Mouse (Mus musculus) intestine, postnatal 0 days (tissue): ENCODE data around the gene B230118H07Rik. TPM values are rescaled to one million over a fixed set of nuclear protein-coding genes. Genes with fewer than 3 reads are reported as not detected.

Experiments
- ATAC-seq: fragments of 200-750 bp; cut with Nextera tagmentation; 2 replicates; pipeline ENCODE4 v1.8.0; 2017; ENCODE audit warnings: mild to moderate bottlenecking, moderate TSS enrichment, moderate library complexity
- H3K27ac ChIP-seq: fragments of 300-500 bp; sonication (generic); 2 replicates; pipeline ENCODE4 v1.5.1; 2014; ENCODE audit warnings: mild to moderate bottlenecking, low read depth, low read length, moderate library complexity
- H3K27me3 ChIP-seq: fragments of 300-500 bp; sonication (generic); replicated peaks from 2 replicates; pipeline ENCODE4 v1.6.1; 2014; ENCODE audit warnings: low read length, mixed read lengths; ENCODE audit not compliant: control insufficient read depth, insufficient read depth
- H3K36me3 ChIP-seq: fragments of 300-500 bp; sonication (generic); 2 replicates; pipeline ENCODE4 v1.6.1; 2014; ENCODE audit warnings: mild to moderate bottlenecking, moderate library complexity; ENCODE audit not compliant: control insufficient read depth, insufficient read depth
- H3K4me1 ChIP-seq: fragments of 300-500 bp; sonication (generic); replicated peaks from 2 replicates; pipeline ENCODE4 v1.6.1; 2014; ENCODE audit warnings: antibody characterized with exemption, low read length, mixed read lengths; ENCODE audit not compliant: control insufficient read depth, insufficient read depth
- H3K4me2 ChIP-seq: fragments of 300-500 bp; sonication (generic); replicated peaks from 2 replicates; pipeline ENCODE4 v1.6.1; 2014; ENCODE audit warnings: low read depth, mild to moderate bottlenecking, moderate library complexity
- H3K4me3 ChIP-seq: fragments of 300-500 bp; sonication (generic); 2 replicates; pipeline ENCODE4 v1.5.1; 2014; ENCODE audit warnings: low read depth, low read length
- H3K9ac ChIP-seq: fragments of 300-500 bp; sonication (generic); 2 replicates; pipeline ENCODE4 v1.6.1; 2014; ENCODE audit warnings: mild to moderate bottlenecking, low read depth, low read length
- H3K9me3 ChIP-seq: fragments of 300-500 bp; sonication (generic); 2 replicates; pipeline ENCODE4 v1.6.1; 2016; ENCODE audit warnings: mixed run types; ENCODE audit not compliant: control insufficient read depth
- CTCF ChIP-seq: sonication (generic); IDR thresholded peaks from 2 replicates; pipeline ENCODE4 v1.5.1; 2016; ENCODE audit warnings: low read depth, mild to moderate bottlenecking, control low read depth, antibody characterized with exemption, moderate library complexity
- WGBS: fragments of 180-500 bp; shearing (Covaris S2); extraction: QIAGEN DNeasy Blood & Tissue Kit; methylation state at CpG from one replicate; pipeline ENCODE4 v1.1.7; 2014; 5-methylcytosine and 5-hydroxymethylcytosine counted together
- polyA plus RNA-seq: library from polyadenylated mRNA; unstranded; fragments of >200 nt; fragmentation: Nextera tagmentation; extraction: Ambion mirVana; gene quantifications from 2 replicates; pipeline ENCODE4 v1.2.1, GENCODE M21; 2015

B230118H07Rik gene
- polyA plus RNA-seq, 1 experiment from 2014 or later: 33.6 TPM

GRCm38 (mm10) chr2:101525091-101525490 is 124.2 kb downstream of the B230118H07Rik start:
- H3K9ac ChIP-seq: no peak overlapping the region
- H3K9me3 ChIP-seq: no peaks in the 10 kb centered on the region
- ATAC-seq: no peak
- WGBS: 87% methylated on average over 4 of the region's 4 CpGs
- no peak overlapping the region for H3K4me3 ChIP-seq
- H3K4me1 ChIP-seq: no peaks in the 10 kb centered on the region
- H3K27me3 ChIP-seq: no peaks in the 10 kb centered on the region
- TF ChIP-seq CTCF: no peak
- no peaks in the 10 kb centered on the region for H3K36me3 ChIP-seq
- H3K27ac ChIP-seq: no peak overlapping the region
- no peak overlapping the region for H3K4me2 ChIP-seq

DNA sequence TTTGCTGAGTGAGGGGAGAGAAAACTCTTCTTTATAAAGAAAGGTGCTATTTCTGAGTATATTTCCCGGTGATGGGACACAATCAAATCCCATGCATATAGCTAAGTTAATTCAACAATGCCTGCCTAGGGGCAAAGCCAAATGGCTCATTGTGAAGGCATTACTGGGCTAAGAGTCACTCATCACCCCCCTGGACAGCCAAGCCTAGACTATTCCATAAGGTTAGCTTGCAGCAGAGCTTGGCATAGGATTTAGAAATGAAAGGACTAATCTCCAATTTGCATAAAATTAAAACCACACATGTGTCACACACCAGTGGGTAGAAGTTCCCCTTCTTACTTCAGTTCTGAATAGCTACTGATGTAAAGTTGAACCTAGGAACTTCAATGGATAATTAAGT is 128.8 kb downstream of the B230118H07Rik start:
- Histone ChIP-seq H3K4me3 (no peak overlapping the region), H3K36me3 (no peaks in the 10 kb centered on the region), H3K27me3 (no peaks in the 10 kb centered on the region), H3K4me2 (no peak overlapping the region), H3K9ac (no peak overlapping the region), H3K4me1 (no peaks in the 10 kb centered on the region), H3K9me3 (no peaks in the 10 kb centered on the region), H3K27ac (no peak overlapping the region)
- WGBS: 80% methylated on average over 1 of the region's 1 CpGs
- no peak for ATAC-seq
- no peak for TF ChIP-seq CTCF

DNA sequence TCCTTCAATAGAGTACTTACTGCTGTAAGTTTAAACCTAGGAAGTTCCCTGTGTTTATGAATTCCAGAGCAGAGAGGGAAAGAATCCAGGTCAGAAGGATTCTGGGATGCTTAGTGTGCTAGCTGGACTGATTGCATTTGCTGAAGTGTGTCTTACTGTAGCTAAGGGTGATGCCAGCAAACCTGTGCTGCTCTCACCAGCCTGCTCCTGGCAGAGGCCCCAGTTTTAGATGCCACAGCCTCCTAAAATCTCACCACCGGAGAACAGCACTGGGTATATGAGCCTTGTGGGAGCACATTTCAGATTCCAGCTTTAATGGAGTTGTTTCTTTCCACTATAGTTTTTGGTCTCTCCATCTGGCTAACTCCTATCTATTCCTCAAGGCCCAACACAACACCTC is 129.4 kb downstream of the B230118H07Rik start:
- no peaks in the 10 kb centered on the region for H3K9me3 ChIP-seq
- no peaks in the 10 kb centered on the region for H3K27me3 ChIP-seq
- H3K4me1 ChIP-seq: no peaks in the 10 kb centered on the region
- TF ChIP-seq CTCF: no peak
- no peak overlapping the region for H3K4me3 ChIP-seq
- 80% methylated on average over 1 of the region's 1 CpGs for WGBS
- ATAC-seq: no peak
- H3K9ac ChIP-seq: no peak overlapping the region
- H3K27ac ChIP-seq: no peak overlapping the region
- H3K36me3 ChIP-seq: no peaks in the 10 kb centered on the region
- no peak overlapping the region for H3K4me2 ChIP-seq

Other genes with a start within 250 kb of the B230118H07Rik start
- not detected in 2 replicates for gene Rag2, start 24.8 kb downstream of the B230118H07Rik start, polyA plus RNA-seq
- gene Rag1, start within 50 bp of the B230118H07Rik start, polyA plus RNA-seq: not detected in 2 replicates
- 4.9 and 5.5 TPM in 2 replicates for gene Traf6, start 28.9 kb upstream of the B230118H07Rik start, polyA plus RNA-seq
- gene Prr5l, start 233.5 kb upstream of the B230118H07Rik start, polyA plus RNA-seq: 36.4 and 41.8 TPM in 2 replicates
- gene Commd9, start 236.7 kb upstream of the B230118H07Rik start, polyA plus RNA-seq: 81.6 and 83.3 TPM in 2 replicates